Mouse (Mus musculus) lung, adult 2 months (tissue): ENCODE measurements around the gene H2al1a.

Experiments
- CTCF ChIP-seq: fragments of 200-500 bp; IDR thresholded peaks from 2 replicates; pipeline ENCODE4 v1.5.1; 2011; ENCODE audit warnings: mild to moderate bottlenecking, low read length, control low read depth; ENCODE audit not compliant: insufficient read depth
- POLR2A ChIP-seq: fragments of 200-500 bp; IDR thresholded peaks from 2 replicates; pipeline ENCODE4 v1.6.1; 2011; ENCODE audit warnings: low read depth, mild to moderate bottlenecking, control low read depth, low read length, borderline replicate concordance; ENCODE audit errors: extremely low read depth

GRCm38 (mm10) chrX:11254062-11254461 is 45.0 kb upstream of the H2al1a start:
- TF ChIP-seq CTCF (no peak), POLR2A (no peak)
